Mouse (Mus musculus) lung, postnatal 36 days (tissue): Measurements from ENCODE around the gene Cst8.
A peak's percentile ranks its signal among the peaks of the same experiment; 100 is the strongest.
"Not testable (repeated sequence)": the region's sequence is repeated elsewhere in the genome, so short reads cannot be mapped to it uniquely, and the experiment has no call there.

Experiments
- DNase-seq: peaks from one replicate; pipeline ENCODE4 v3.0.0; 2022; ENCODE audit warnings: mixed read lengths

Gene Cst8

DNA sequence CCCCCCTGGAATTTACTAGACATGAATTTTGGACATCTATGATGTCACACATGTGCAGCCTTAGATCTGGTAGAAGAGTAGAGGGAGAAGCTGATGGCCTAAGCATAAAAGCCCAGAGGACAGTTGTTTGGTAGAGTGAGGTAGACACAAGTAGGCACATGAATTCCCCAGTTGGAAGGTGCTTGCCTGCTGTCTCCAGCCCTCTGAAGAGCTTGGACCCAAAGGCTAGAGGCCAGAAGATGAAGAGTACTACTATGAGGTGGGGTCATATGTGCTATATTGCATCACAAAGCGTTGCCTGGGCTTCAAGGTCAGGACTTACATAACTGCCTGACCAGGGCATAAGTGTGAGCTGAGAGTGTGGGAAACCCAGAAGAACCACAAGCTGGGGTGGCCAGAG lies at the start of gene Cst8:
Gene Cst8, plus strand, starts transcription at position 301 of the 400 bp plus-strand sequence.
- peak; percentile 31 for DNase-seq

DNA sequence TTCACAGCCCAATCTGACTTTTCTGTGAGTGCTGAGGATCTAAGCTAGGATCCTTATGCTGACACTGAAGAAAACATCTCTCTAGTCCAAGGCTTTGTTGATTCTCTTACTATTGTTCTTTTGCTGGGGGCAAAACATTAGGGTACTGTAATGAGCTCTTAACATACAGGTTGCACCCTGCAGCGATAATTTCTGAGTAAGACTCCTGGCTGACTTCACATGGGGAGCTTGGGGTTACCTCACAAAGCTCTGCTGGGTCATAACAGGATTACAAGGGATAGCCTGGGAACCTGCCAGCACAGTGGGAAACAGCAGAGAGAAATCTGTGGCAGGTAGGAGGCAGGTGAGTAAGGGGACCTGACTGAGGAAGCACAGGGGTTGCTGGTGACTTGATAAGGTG lies 48.5 kb upstream of the Cst8 start, which contains the start of gene Cstl1:
Gene Cstl1, plus strand, starts transcription at position 301 of the 400 bp plus-strand sequence.
- no peak for DNase-seq

DNA sequence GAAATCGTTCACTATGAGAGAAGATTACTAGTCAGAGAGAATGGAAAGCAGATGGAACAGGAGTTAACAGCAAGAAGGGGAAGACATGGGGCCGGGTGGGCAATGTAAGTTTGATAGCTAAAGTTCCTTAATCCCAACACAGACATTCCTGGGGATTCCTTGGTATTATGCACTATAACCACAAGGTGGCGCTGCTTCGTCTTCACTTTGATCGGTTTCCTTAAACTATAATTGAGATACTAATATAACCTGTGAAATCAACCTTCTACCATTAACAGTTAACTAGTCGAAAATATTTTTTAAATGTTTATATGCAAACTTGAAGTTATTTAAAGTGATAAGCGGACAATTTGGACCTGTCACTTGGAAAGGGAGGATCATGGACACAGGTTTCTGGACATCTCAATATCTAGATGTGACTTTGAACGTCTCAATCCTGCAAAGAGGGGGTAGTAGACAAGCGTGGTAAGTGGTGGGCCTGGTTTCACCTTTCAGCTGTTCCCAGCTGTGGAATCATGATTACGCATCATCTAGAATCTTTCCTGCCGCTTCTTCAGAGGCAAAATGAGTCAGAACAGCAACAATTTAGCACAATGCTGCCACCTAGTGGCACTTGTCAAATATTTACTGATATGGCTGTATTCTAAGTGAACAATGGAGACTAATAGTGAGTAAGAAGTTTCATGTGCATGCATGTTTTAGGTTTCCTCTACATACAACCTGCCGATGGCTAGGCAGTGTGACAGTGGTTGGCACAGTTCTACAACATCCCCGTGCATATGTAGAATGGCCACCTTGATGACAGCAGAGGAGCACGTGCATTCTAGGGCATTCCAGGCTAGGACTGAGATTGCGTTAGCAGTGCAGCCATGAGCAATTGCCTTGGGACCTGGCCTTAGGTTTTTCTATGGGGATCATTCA lies 46.4 kb upstream of the Cst8 start:
- DNase-seq = peak; percentile 88

DNA sequence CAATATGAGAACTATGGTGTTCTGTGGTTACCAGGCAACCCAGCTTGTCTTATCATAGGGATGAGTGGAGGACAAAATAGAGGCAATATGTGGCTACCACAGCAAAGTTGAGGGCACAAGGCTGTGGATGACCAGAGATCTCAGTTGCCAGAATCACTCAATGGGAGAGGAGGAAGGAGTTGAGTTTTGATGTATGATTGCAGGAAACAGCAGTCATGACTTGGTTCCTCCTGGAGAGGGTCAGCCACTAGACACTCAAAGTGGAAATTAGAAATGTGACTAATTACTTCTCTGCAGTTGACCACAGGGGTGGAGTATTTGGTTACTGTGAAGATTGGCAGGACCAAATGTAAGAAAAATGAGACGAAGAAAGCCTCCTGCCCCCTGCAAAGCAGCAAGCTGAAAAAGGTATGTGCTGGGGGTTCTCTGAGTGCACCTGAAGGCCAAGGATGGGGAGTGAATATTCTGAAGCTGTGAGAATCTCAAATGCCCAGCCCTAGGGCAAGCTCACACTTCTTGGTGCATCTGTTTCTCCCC lies 44.2 kb upstream of the Cst8 start:
- no peak for DNase-seq

DNA sequence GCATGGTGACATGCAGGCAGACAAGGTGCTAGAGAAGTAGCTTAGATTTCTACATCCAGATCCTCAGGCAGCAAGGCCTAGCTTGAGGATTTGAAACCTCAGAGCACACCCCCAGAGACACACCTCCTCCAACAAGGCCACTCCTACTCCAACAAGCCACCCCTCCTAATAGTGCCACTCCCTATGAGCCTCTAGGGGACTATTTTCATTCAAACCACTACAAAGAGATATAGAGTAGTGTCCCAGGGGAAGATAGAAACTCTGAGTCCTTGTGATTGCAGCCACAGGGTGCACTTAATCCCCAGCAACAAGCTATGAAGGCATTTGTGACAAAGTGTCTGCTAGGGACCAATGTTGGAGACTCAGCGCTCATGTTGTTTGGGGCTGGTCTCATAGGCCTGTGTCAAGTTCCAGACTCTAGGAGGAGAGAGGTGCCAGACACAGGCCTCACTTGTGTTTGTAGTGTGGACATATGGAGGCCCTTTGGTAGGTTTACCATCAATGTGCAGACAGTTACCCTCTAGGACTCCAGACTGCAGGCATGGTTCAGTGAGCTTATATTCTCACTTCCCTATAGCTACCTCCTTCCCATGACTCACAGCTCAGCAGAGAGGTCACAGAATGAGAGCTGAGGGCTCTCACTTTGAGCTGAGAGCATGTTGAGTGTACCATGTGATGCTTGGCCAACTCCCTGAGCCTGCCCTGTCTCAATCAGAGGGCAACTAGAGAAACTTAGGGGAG lies 34.8 kb upstream of the Cst8 start:
- DNase-seq = peak; percentile 77

DNA sequence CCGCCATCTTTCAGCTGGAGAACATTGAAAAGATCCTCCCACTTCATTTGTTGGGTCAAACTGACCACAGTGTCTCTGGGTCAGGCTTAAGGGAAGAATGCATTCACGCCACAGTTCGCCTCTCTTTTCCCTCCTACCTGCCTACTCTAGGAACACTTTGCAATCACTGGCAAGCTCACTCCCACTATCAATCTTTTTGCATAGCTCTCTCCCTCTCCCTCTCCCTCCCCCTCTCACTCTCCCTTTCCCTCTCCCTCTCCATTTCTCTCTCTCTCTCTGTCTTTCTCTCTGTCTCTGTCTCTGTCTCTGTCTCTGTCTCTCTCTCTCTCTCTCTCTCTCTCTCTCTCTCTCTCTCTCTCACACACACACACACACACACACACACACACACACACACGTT lies 27.2 kb upstream of the Cst8 start, which contains the start of gene Cst11:
Gene Cst11, minus strand, starts transcription at position 101 of the 400 bp plus-strand sequence.
- DNase-seq = not testable (repeated sequence)

DNA sequence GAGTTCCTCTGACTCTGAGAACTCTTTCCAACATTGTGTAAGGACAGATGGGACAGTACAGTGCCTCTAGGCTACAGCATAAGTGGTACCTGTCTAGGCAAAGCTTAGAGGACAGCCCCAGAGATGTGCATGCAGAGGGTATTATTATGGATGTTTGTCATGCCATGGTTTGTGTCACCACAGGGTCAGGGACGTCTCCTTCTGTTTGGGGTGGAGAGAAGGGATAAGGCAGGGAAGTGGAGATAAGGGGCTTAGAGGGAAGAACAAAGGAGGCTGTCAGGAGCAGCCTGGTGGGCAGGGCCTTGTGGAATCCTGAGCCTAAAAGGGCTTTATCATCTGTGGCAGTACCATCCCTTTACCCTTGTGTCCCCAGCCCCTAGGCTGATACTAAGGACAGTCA lies 16.9 kb upstream of the Cst8 start, which contains the start of gene 8030411F24Rik:
Gene 8030411F24Rik, plus strand, starts transcription at position 301 of the 400 bp plus-strand sequence.
- DNase-seq = no peak

DNA sequence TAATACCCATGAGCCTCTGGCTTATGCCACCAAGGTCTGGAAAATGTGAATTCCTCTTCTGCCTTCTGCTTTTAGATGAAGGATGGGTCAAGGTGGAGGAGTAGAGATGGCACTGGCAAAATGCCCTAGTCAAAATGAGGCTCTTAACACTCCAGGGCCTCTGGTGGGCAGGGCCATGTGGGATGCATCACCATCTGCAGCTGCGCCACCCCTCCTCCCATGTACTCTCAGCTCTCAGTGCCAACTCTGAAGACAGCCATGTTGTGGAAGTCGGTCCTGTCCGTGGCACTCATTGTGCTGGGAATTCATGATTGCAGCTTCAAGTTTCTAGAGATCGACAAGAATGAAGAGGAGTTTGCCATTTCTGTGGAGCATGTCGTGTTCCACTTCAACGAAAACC lies 9.4 kb upstream of the Cst8 start, which contains the start of gene Cst12:
Gene Cst12, plus strand, starts transcription at position 220 of the 400 bp plus-strand sequence.
- no peak for DNase-seq

DNA sequence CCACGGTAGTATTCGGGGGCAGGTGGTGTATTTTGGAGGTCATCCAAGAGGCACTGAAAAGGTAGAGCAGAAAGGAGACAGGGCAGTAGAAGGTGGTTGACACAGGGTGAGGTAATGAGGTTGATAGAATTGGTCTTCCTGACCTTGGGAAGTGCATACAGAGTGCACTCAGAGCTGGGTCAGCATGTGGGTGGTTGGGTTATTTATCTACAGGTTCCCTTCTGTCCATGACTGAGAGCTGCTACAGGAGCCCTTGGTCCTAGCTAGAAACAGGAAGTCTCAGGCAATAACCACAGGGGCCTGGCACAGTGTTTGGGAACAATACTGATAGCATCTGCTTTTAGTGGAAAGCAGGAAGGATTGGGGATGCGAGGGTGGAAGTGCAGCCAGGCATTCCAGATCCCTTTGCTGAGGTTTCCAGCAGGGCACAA lies 2.9 kb downstream of the Cst8 start:
- peak; percentile 49 for DNase-seq

DNA sequence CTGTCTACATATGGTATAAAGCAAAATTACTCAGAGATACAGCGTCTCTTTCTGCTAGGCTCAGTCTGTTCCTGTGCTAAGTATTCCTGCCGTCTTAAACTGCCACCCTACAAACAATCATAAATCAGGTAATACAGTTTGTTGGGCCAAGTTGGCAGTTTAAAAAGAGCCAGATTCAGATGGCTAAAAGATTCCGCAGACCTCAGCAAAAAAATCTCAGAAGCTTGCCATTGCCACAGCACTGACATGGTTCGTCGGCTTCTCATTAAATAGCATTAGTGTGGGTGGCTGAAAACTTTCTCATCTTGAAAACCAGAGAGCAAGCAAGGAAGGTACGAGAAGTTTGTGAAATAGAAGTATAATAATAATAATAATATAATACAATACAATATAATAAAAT lies 8.1 kb downstream of the Cst8 start:
- no peak for DNase-seq

DNA sequence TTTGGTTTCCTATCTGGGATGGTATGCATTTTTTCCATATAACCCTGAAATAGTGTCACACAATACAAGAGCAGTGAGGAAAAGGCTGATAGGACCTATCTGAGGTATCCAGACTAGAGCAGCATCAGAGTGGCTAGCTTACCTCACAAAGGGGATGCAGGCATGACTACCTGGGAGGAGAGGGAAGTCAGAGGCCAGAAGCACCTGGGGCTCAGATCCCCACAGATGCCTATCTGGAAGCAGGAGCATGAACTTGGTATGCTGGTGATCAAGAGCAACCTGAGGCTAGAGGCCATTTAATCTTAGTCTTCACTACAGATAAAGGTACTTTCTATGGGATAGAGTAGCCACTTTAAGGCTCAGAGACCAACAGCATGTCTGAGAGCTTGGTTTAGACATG lies 21.3 kb downstream of the Cst8 start, which contains the start of gene Cst13:
Gene Cst13, plus strand, starts transcription at position 173 of the 400 bp plus-strand sequence.
- no peak for DNase-seq

DNA sequence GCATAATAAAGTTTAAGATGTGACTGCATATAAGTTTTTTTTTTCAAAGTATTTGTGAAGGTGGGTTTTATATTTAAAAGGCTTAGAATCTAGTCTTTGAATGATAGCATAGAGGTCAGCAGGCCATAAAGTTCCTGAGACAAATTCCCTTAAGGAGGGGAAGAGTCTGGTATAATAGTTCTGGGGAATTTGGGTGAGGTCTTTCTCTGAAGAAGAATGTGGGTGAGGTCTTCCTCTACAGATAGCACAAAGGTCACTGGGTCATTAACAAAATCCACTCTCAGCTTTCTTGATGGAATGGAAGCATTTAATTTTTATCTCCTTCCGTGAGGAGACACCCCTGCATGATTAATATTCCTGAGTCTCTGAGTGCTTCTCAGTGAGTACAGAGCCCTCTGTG lies 27.4 kb downstream of the Cst8 start:
- no peak for DNase-seq

DNA sequence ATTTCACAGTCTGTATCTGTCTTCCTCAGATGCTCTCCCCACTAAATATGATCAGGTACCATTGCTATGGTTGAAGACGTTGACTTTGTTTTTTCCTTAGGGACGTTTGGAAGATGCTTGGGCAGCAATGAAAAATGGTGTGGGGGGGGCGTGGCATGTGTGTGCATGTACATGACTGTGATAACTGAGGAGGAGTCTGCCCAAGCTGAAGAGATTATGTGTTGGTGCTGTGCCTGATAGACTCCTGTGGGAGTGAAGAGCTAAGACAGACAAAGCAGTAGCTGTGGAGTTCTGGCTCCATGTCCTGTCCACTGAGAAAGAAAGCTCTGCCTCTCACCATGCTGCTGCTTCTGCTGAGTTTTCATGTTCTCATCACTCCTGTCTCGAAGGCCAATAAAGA lies 36.3 kb downstream of the Cst8 start, which contains the start of gene Cst9:
Gene Cst9, plus strand, starts transcription at position 236 of the 400 bp plus-strand sequence.
- no peak for DNase-seq

DNA sequence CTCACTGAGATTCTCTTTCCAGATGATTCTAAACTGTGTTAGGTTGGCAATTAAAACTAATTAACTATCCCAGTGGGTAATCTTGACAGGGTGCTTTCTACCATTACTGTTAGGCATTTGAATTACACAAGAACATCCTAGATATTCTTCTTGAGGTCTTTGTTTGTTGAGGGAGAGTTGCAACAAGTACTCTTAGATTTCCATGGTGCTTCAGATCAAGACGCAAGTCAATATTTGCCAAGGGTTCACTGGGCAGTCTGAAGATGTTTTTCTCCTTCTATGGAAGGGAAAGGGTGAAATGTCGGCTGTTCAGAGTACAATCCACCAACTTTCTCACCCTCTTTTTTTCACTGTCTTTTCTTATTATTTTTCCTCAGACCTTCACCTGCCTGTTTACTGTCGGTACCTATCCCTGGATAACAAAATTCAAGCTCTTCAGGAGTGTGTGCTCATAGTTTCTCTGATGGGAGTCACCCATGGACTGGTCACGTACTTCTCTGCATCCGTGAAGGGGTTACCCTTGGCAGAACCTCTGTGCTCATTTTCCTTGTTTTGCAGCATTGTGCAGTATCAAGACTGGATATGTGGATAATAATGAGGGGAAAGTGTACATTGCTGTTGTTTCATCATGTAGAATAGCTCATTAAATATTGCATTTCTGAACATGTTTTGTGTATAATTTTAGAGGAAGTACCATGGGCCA lies 39.6 kb downstream of the Cst8 start:
- peak; percentile 42 for DNase-seq

DNA sequence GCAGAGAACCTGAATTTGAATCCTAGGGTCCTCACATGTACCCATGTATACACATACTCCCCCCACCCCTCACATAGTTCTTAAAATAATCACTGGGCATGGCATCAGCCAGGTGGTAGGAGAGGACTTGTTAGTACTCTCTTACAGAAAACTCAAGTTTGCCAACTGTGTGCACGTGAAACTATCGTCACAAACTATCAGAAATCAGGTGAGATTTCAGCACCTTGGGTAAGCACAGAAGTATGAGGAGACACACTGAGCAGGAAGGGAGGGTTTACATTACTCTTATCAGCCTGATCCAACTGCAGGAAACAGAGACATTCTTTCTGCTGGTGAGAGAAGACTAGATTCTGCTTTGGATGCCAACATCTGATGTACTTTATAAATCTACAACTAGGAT lies 40.6 kb downstream of the Cst8 start:
- DNase-seq = peak; percentile 12

DNA sequence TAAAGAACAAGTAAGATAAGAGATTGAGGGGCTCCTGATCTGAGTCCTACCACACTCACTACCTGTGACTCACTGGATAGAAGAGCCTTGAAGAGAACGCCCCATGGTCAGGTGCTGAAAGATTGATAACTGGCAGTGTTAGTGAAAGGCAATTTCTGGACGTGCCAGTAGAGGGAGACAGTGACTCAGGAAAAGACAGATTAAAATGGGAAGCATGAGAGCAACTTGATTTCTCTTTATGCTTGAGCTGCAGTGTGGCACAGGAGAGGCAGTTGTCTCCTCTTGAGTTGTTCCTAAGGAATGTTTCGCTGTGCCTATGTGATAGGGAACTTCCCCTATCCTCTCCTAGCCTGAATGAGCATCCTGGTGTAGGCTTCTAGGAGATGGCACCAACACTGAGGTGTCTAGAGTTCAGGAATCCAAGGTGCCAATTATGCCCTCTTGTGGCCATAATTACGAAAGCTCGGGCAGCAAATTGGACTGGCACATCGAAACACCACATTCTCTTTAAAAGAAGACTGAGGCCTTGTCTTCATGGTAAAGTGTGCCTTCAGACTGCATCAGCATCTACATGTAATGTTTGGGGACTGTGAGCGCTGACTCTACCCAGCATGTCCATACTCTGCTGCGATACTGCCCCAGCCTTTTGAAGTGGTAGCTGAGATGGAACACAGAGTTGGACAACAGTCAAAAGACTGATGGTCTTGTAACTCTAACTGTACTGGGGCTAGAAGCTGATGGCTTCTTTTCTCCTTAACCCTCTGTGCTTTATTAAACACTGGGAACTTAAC lies 52.7 kb downstream of the Cst8 start:
- DNase-seq = peak; percentile 93
